Mouse (Mus musculus): ENCODE measurements at regions not wholly inside any gene's neighbourhood (a gene's known extent, or its start where the extent isn't known, plus 50 kb on each side); places are given as distances from the start of the nearest gene placed in this dataset.

GRCm38 (mm10) chr13:37660668-37661067 lies 117.5 kb upstream of the Rreb1 start:
- ATAC-seq (ENCODE audit: insufficient number of reproducible peaks, insufficient read depth, low FRiP score, low read depth), result no peak
- Histone ChIP-seq H3K36me3 (ENCODE audit: control insufficient read depth, insufficient read depth, low read length) (no peaks in the 10 kb centered on the region), H3K4me3 (ENCODE audit: control insufficient read depth in 1 of 2, insufficient read depth in 1 of 2, low read depth in 1 of 2, low read length in 2 of 2) (no peak overlapping the region), H3K9me3 (ENCODE audit: control insufficient read depth, low read length) (no peaks in the 10 kb centered on the region), H3K27me3 (ENCODE audit: control insufficient read depth, insufficient read depth, low read length) (no peaks in the 10 kb centered on the region), H3K9ac (ENCODE audit: low read length) (no peak overlapping the region), H3K27ac (replicated peaks in 1 of 2; ENCODE audit: control insufficient read depth in 1 of 2, insufficient read depth in 1 of 2, low read depth in 2 of 2, low read length in 2 of 2) (no peak overlapping the region), H3K4me1 (ENCODE audit: control insufficient read depth in 2 of 2, insufficient read depth in 2 of 2, low read length in 2 of 2) (peaks cover 8 to 13% of the 10 kb centered on the region in 2 experiments), H3K4me2 (ENCODE audit: low read length) (no peak overlapping the region)

- ATAC-seq (ENCODE audit: insufficient number of reproducible peaks, insufficient read depth, low FRiP score, low read depth), result no peak
- no peaks in the 10 kb centered on the region for H3K27me3 ChIP-seq (ENCODE audit: control insufficient read depth, insufficient read depth, low read length)
- H3K9ac ChIP-seq (ENCODE audit: low read length), result no peak overlapping the region
- no peaks in the 10 kb centered on the region for H3K36me3 ChIP-seq (ENCODE audit: control insufficient read depth, insufficient read depth, low read length)
- H3K4me1 ChIP-seq (ENCODE audit: control insufficient read depth in 2 of 2, insufficient read depth in 2 of 2, low read length in 2 of 2), result peaks cover 0 to 15% of the 10 kb centered on the region in 2 experiments
- WGBS, result 78% methylated on average over 2 of the region's 2 CpGs
- no peaks in the 10 kb centered on the region for H3K9me3 ChIP-seq (ENCODE audit: control insufficient read depth, low read length)
- no peak overlapping the region for H3K4me3 ChIP-seq (ENCODE audit: control insufficient read depth in 1 of 2, insufficient read depth in 1 of 2, low read depth in 1 of 2, low read length in 2 of 2)
- H3K4me2 ChIP-seq (ENCODE audit: low read length), result no peak overlapping the region
- H3K27ac ChIP-seq (replicated peaks in 1 of 2; ENCODE audit: control insufficient read depth in 1 of 2, insufficient read depth in 1 of 2, low read depth in 2 of 2, low read length in 2 of 2), result no peak overlapping the region
Measured at GRCm38 (mm10) chr13:37664116-37664515, 114.1 kb upstream of the Rreb1 start.

GRCm38 (mm10) chr13:37666207-37667003 lies 111.8 kb upstream of the Rreb1 start:
- no peak overlapping the region for H3K9ac ChIP-seq (ENCODE audit: low read length)
- peaks cover 0 to 14% of the 10 kb centered on the region in 2 experiments for H3K4me1 ChIP-seq (ENCODE audit: control insufficient read depth in 2 of 2, insufficient read depth in 2 of 2, low read length in 2 of 2)
- peak; percentile 43 for ATAC-seq (ENCODE audit: insufficient number of reproducible peaks, insufficient read depth, low FRiP score, low read depth)
- no peaks in the 10 kb centered on the region for H3K27me3 ChIP-seq (ENCODE audit: control insufficient read depth, insufficient read depth, low read length)
- no peak overlapping the region for H3K4me3 ChIP-seq (ENCODE audit: control insufficient read depth in 1 of 2, insufficient read depth in 1 of 2, low read depth in 1 of 2, low read length in 2 of 2)
- no peaks in the 10 kb centered on the region for H3K9me3 ChIP-seq (ENCODE audit: control insufficient read depth, low read length)
- H3K4me2 ChIP-seq (ENCODE audit: low read length), result peak overlapping the region; percentile 20; the same call in 1 of the 2 replicates
- H3K36me3 ChIP-seq (ENCODE audit: control insufficient read depth, insufficient read depth, low read length), result no peaks in the 10 kb centered on the region
- H3K27ac ChIP-seq (replicated peaks in 1 of 2; ENCODE audit: control insufficient read depth in 1 of 2, insufficient read depth in 1 of 2, low read depth in 2 of 2, low read length in 2 of 2), result peak overlapping the region; percentile 56 to 67
- 68% methylated on average over 22 of the region's 22 CpGs for WGBS

- no peaks in the 10 kb centered on the region for H3K9me3 ChIP-seq (ENCODE audit: control insufficient read depth, low read length)
- peaks cover 6 to 15% of the 10 kb centered on the region in 2 experiments for H3K4me1 ChIP-seq (ENCODE audit: control insufficient read depth in 2 of 2, insufficient read depth in 2 of 2, low read length in 2 of 2)
- no peak overlapping the region for H3K4me3 ChIP-seq (ENCODE audit: control insufficient read depth in 1 of 2, insufficient read depth in 1 of 2, low read depth in 1 of 2, low read length in 2 of 2)
- H3K27me3 ChIP-seq (ENCODE audit: control insufficient read depth, insufficient read depth, low read length), result no peaks in the 10 kb centered on the region
- 8% methylated on average over 4 of the region's 4 CpGs for WGBS
- ATAC-seq (ENCODE audit: insufficient number of reproducible peaks, insufficient read depth, low FRiP score, low read depth), result 0 out of 2 replicates have a peak, but pooled peaks have one; percentile 33
- H3K36me3 ChIP-seq (ENCODE audit: control insufficient read depth, insufficient read depth, low read length), result no peaks in the 10 kb centered on the region
- H3K4me2 ChIP-seq (ENCODE audit: low read length), result no peak overlapping the region
- H3K9ac ChIP-seq (ENCODE audit: low read length), result no peak overlapping the region
- peak overlapping the region in 1 of 2 experiments; percentile 21; a peak in 2 of 4 replicates for H3K27ac ChIP-seq (replicated peaks in 1 of 2; ENCODE audit: control insufficient read depth in 1 of 2, insufficient read depth in 1 of 2, low read depth in 2 of 2, low read length in 2 of 2)
Measured at GRCm38 (mm10) chr13:37667386-37667785, 110.8 kb upstream of the Rreb1 start.

- Histone ChIP-seq H3K4me2 (ENCODE audit: low read length) (no peak overlapping the region), H3K27me3 (ENCODE audit: control insufficient read depth, insufficient read depth, low read length) (no peaks in the 10 kb centered on the region), H3K9ac (ENCODE audit: low read length) (no peak overlapping the region), H3K4me1 (ENCODE audit: control insufficient read depth in 2 of 2, insufficient read depth in 2 of 2, low read length in 2 of 2) (peaks cover 9 to 18% of the 10 kb centered on the region in 2 experiments), H3K27ac (replicated peaks in 1 of 2; ENCODE audit: control insufficient read depth in 1 of 2, insufficient read depth in 1 of 2, low read depth in 2 of 2, low read length in 2 of 2) (no peak overlapping the region; a peak in 1 of 4 replicates), H3K9me3 (ENCODE audit: control insufficient read depth, low read length) (no peaks in the 10 kb centered on the region), H3K4me3 (ENCODE audit: control insufficient read depth in 1 of 2, insufficient read depth in 1 of 2, low read depth in 1 of 2, low read length in 2 of 2) (no peak overlapping the region), H3K36me3 (ENCODE audit: control insufficient read depth, insufficient read depth, low read length) (no peaks in the 10 kb centered on the region)
- ATAC-seq (ENCODE audit: insufficient number of reproducible peaks, insufficient read depth, low FRiP score, low read depth), result no peak
- WGBS, result 79% methylated on average over 5 of the region's 5 CpGs
Measured at GRCm38 (mm10) chr13:37667871-37668270, 110.3 kb upstream of the Rreb1 start.

GRCm38 (mm10) chr13:37671109-37671508 lies 107.1 kb upstream of the Rreb1 start:
- no peak overlapping the region for H3K4me2 ChIP-seq (ENCODE audit: low read length)
- H3K27me3 ChIP-seq (ENCODE audit: control insufficient read depth, insufficient read depth, low read length), result no peaks in the 10 kb centered on the region
- no peak overlapping the region for H3K9ac ChIP-seq (ENCODE audit: low read length)
- no peak for ATAC-seq (ENCODE audit: insufficient number of reproducible peaks, insufficient read depth, low FRiP score, low read depth)
- WGBS, result 89% methylated on average over 5 of the region's 5 CpGs
- no peaks in the 10 kb centered on the region for H3K9me3 ChIP-seq (ENCODE audit: control insufficient read depth, low read length)
- no peak overlapping the region for H3K27ac ChIP-seq (replicated peaks in 1 of 2; ENCODE audit: control insufficient read depth in 1 of 2, insufficient read depth in 1 of 2, low read depth in 2 of 2, low read length in 2 of 2)
- H3K4me1 ChIP-seq (ENCODE audit: control insufficient read depth in 2 of 2, insufficient read depth in 2 of 2, low read length in 2 of 2), result peaks cover 9 to 18% of the 10 kb centered on the region in 2 experiments
- H3K36me3 ChIP-seq (ENCODE audit: control insufficient read depth, insufficient read depth, low read length), result no peaks in the 10 kb centered on the region
- no peak overlapping the region for H3K4me3 ChIP-seq (ENCODE audit: control insufficient read depth in 1 of 2, insufficient read depth in 1 of 2, low read depth in 1 of 2, low read length in 2 of 2)

GRCm38 (mm10) chr13:37674676-37675350 lies 103.4 kb upstream of the Rreb1 start:
- Histone ChIP-seq H3K9ac (ENCODE audit: low read length) (no peak overlapping the region), H3K4me1 (ENCODE audit: control insufficient read depth in 2 of 2, insufficient read depth in 2 of 2, low read length in 2 of 2) (peaks cover 18 to 27% of the 10 kb centered on the region in 2 experiments), H3K4me2 (ENCODE audit: low read length) (no peak overlapping the region), H3K9me3 (ENCODE audit: control insufficient read depth, low read length) (no peaks in the 10 kb centered on the region), H3K27ac (replicated peaks in 1 of 2; ENCODE audit: control insufficient read depth in 1 of 2, insufficient read depth in 1 of 2, low read depth in 2 of 2, low read length in 2 of 2) (no peak overlapping the region), H3K4me3 (ENCODE audit: control insufficient read depth in 1 of 2, insufficient read depth in 1 of 2, low read depth in 1 of 2, low read length in 2 of 2) (no peak overlapping the region), H3K27me3 (ENCODE audit: control insufficient read depth, insufficient read depth, low read length) (no peaks in the 10 kb centered on the region), H3K36me3 (ENCODE audit: control insufficient read depth, insufficient read depth, low read length) (no peaks in the 10 kb centered on the region)
- no peak for ATAC-seq (ENCODE audit: insufficient number of reproducible peaks, insufficient read depth, low FRiP score, low read depth)
- WGBS, result 67% methylated on average over 12 of the region's 12 CpGs

Measured in heart, embryonic 14.5 days (tissue).